Mouse (Mus musculus) E14TG2a.4 (cell line): ENCODE data around the gene Rsg1.

Experiments used
- CTCF ChIP-seq: conservative IDR thresholded peaks from 2 replicates; pipeline ENCODE4 v1.5.1; 2014; ENCODE audit warnings: low read length
- NANOG ChIP-seq: IDR thresholded peaks from 2 replicates; pipeline ENCODE4 v1.6.1; 2014; ENCODE audit warnings: borderline replicate concordance, low read length, mixed read lengths

DNA sequence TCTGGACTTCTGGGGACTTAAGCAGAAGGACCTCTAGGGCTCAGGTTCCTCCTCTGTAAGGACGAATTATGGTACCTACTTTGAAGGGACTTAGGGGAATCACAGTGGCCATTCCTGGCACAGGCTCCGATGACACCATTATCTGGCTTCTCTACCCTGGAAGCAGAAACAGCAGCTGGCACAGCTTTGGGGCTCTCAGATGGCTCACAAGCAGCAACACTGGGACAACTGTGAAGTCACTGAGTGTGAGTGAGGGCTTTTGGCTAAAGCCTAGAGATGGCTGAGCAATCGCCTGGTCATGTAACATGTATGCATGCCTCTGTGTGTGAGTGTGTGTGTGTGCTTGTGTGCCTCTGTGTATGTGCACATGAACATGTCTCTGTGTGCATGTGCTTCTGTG, 23.1 kb downstream of the Rsg1 start:
- TF ChIP-seq CTCF (no peak), NANOG (no peak)
